Mouse (Mus musculus): ENCODE data around the gene Galntl6. TPM values are rescaled to one million over a fixed set of nuclear protein-coding genes. Genes with fewer than 3 reads are reported as not detected.

Gene Galntl6
- polyA plus RNA-seq (2012; rRNA removed; ENCODE audit: low replicate concordance) = 0.09 TPM in 1 of 2 replicates, not detected in the other

DNA sequence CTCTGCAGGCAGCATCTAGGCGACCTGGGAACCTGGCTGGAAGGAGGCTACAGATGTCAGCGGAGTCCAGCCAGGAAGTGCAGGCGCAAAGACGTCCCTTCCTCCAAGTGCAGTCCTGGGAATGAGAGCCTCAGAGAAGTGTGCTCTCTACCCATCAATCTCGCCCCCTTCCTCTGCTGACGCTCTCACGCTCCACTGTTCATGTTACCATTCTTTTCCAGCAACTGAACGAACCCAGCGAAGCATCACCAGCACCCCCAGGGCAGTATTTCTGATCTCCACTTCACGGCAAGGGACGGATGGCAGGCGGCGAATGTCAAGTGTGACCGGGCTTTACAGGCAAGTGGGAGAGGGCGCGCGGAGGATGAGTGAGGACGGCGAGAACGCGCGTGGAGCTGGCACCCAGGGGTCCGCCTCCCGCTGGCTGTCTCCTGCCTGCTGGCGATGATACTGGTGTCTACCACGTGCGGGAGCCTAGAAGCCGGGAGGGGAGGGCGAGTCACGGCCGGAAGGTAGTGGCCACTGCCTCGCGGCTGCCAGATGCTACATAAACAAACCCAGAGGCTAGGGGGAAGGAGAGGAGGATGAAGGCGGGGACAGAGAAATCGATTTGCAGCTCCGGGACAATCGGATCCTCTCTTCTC, at the start of gene Galntl6:
Galntl6 (minus strand) TSS at position 445 of the 644 bp plus-strand sequence.

DNA sequence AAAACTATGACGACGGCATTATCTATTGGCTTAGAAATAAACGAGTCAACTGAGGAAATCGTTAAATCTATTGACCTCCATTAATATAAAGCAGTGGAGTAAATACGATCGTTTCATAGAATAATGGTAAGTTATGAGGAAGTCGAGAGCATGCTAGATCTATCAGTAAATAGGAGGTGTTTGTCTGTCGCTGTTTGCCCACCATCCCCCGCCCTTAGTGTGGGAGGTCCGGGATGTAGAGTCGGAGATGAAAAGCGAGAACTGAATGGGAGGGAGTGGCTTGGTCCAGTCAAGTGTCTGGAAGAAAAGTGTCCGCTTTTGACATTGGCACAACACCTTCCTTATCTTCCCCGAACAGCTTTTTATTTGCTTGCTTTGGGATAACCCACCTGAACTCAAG, 763 bp downstream of the Galntl6 start, which contains the start of gene BC030500:
BC030500 (plus strand) TSS at position 79 of the 400 bp plus-strand sequence.

Other genes starting within 250 kb of the Galntl6 start
- not detected in 2 replicates for gene BC030500, start 885 bp downstream of the Galntl6 start, polyA plus RNA-seq (2012; rRNA removed; ENCODE audit: low replicate concordance)

Data from duodenum, adult 2 months (tissue).